13 mouse cellular contexts compared by ENCODE assay signal in the genomic region with DNA sequence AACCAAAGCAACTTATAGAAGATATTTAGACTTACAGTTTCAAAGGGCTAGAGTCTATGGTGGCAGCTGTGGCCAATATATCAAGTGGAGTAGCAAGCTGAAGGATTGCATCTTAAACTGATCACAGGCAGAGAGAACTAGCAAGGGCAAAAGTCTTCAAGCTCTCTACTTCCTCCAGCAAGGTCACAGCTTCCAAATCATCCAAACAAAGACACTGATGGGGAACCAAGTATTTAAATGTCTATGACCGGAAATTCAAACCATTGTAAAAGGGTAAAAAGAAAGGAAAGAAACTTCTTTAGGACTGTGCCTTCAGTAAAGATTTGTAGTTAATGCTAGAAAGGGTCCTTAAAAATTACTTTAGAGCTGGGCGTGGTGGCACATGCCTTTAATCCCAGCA.
"Had no signal": no experiment of that assay in that cellular context is flagged by ENCODE, and none has a peak within 500 bp of the region (broad histone marks: within the 10 kb centered on the region; RNA-seq: fewer than 3 reads in every experiment).

No protein-coding gene starts in this region.

- H3K9me3 ChIP-seq: midbrain, embryonic 10.5 days; midbrain, embryonic 12.5 days; neural tube, embryonic 12.5 days; stomach, embryonic 15.5 days had no signal

- H3K4me3 ChIP-seq: midbrain, embryonic 10.5 days; midbrain, embryonic 12.5 days; neural tube, embryonic 12.5 days; stomach, embryonic 15.5 days had no signal

- H3K27ac ChIP-seq: midbrain, embryonic 10.5 days; midbrain, embryonic 12.5 days; neural tube, embryonic 12.5 days; stomach, embryonic 15.5 days; stomach, postnatal 0 days had no signal

- H3K4me2 ChIP-seq: lung, embryonic 14.5 days; midbrain, embryonic 12.5 days; neural tube, embryonic 12.5 days; stomach, embryonic 15.5 days had no signal

- H3K9ac ChIP-seq: lung, embryonic 14.5 days; midbrain, embryonic 12.5 days; neural tube, embryonic 12.5 days; stomach, embryonic 15.5 days had no signal

- H3K4me1 ChIP-seq: midbrain, embryonic 12.5 days; neural tube, embryonic 12.5 days; stomach, embryonic 15.5 days had no signal

- H3K36me3 ChIP-seq: midbrain, embryonic 10.5 days; midbrain, embryonic 12.5 days; neural tube, embryonic 12.5 days; stomach, embryonic 15.5 days had no signal

- H3K27me3 ChIP-seq: midbrain, embryonic 12.5 days; neural tube, embryonic 12.5 days; stomach, embryonic 15.5 days had no signal

- DNase-seq: lung, adult 18-20 months; lung, embryonic 14.5 days; lung, postnatal 10 days; lung, postnatal 4 days; midbrain, embryonic 14.5 days; right cerebral cortex, postnatal 14 days; thymus, adult 2 months; thymus, postnatal 36 days had no signal
